Mouse (Mus musculus): ENCODE data around the gene Csnk1g1. TPM values are rescaled to one million over a fixed set of nuclear protein-coding genes. Genes with fewer than 3 reads are reported as not detected.
A peak's percentile ranks its signal among the peaks of the same experiment; 100 is the strongest.

The Csnk1g1 gene
- polyA plus RNA-seq (2011; ENCODE audit: insufficient read depth, insufficient read length, low read depth, missing spikeins): 56.1 and 69.5 TPM in 2 replicates

GRCm38 (mm10) chr9:65908394-65909300 is at the start of gene Csnk1g1, which contains the start of gene Trip4:
Gene Csnk1g1, plus strand, starts transcription at chr9:65908924.
Gene Trip4, minus strand, starts transcription at chr9:65908794.
- Histone ChIP-seq H3K4me1 (ENCODE audit: control insufficient read depth, insufficient read depth, low read length) (no peaks in the 10 kb centered on the region), H3K27ac (ENCODE audit: insufficient read depth, low read length) (peak within 1 kb of the TSS; percentile 83), H3K9me3 (replicated peaks; ENCODE audit: control insufficient read depth, insufficient read depth, low read length, poor library complexity, severe bottlenecking) (no peaks in the 10 kb centered on the region), H3K27me3 (ENCODE audit: control insufficient read depth, insufficient read depth, low read length, poor library complexity, severe bottlenecking) (no peaks in the 10 kb centered on the region), H3K4me3 (ENCODE audit: low read depth, low read length) (peak within 1 kb of the TSS; percentile 92), H3K36me3 (ENCODE audit: control insufficient read depth, insufficient read depth, low read length, poor library complexity, severe bottlenecking) (peaks cover 3% of the 10 kb centered on the region; the same call in 1 of the 2 replicates), H3K9ac (ENCODE audit: low read depth, poor library complexity, severe bottlenecking) (peak within 1 kb of the TSS; percentile 89)
- TF ChIP-seq EP300 (IDR thresholded peaks at IDR 0.05; ENCODE audit: insufficient read depth, low read depth, low read length) (no peak), POLR2A (IDR thresholded peaks at IDR 0.05; ENCODE audit: insufficient read depth, low read length) (no peak), CTCF (IDR thresholded peaks at IDR 0.05; ENCODE audit: low read depth, low read length) (no peak)

- Histone ChIP-seq H3K4me3 (ENCODE audit: low read depth, low read length) (no peak overlapping the region), H3K27me3 (ENCODE audit: control insufficient read depth, insufficient read depth, low read length, poor library complexity, severe bottlenecking) (no peaks in the 10 kb centered on the region), H3K27ac (ENCODE audit: insufficient read depth, low read length) (no peak overlapping the region), H3K9ac (ENCODE audit: low read depth, poor library complexity, severe bottlenecking) (no peak overlapping the region), H3K4me1 (ENCODE audit: control insufficient read depth, insufficient read depth, low read length) (no peaks in the 10 kb centered on the region), H3K36me3 (ENCODE audit: control insufficient read depth, insufficient read depth, low read length, poor library complexity, severe bottlenecking) (peaks cover 6% of the 10 kb centered on the region), H3K9me3 (replicated peaks; ENCODE audit: control insufficient read depth, insufficient read depth, low read length, poor library complexity, severe bottlenecking) (no peaks in the 10 kb centered on the region)
- TF ChIP-seq CTCF (IDR thresholded peaks at IDR 0.05; ENCODE audit: low read depth, low read length) (no peak), EP300 (IDR thresholded peaks at IDR 0.05; ENCODE audit: insufficient read depth, low read depth, low read length) (no peak), POLR2A (IDR thresholded peaks at IDR 0.05; ENCODE audit: insufficient read depth, low read length) (no peak)
These were observed 49.1 kb upstream of the Csnk1g1 start for GRCm38 (mm10) chr9:65859656-65860055.

GRCm38 (mm10) chr9:65884564-65885315 is 24.0 kb upstream of the Csnk1g1 start:
- no peaks in the 10 kb centered on the region for H3K27me3 ChIP-seq (ENCODE audit: control insufficient read depth, insufficient read depth, low read length, poor library complexity, severe bottlenecking)
- H3K9me3 ChIP-seq (replicated peaks; ENCODE audit: control insufficient read depth, insufficient read depth, low read length, poor library complexity, severe bottlenecking): no peaks in the 10 kb centered on the region
- H3K9ac ChIP-seq (ENCODE audit: low read depth, poor library complexity, severe bottlenecking): peak overlapping the region; percentile 75
- H3K4me1 ChIP-seq (ENCODE audit: control insufficient read depth, insufficient read depth, low read length): no peaks in the 10 kb centered on the region
- peaks cover 3% of the 10 kb centered on the region for H3K36me3 ChIP-seq (ENCODE audit: control insufficient read depth, insufficient read depth, low read length, poor library complexity, severe bottlenecking)
- TF ChIP-seq EP300 (IDR thresholded peaks at IDR 0.05; ENCODE audit: insufficient read depth, low read depth, low read length) (peak; percentile 71; the same call in 1 of the 2 replicates), CTCF (IDR thresholded peaks at IDR 0.05; ENCODE audit: low read depth, low read length) (no peak), POLR2A (IDR thresholded peaks at IDR 0.05; ENCODE audit: insufficient read depth, low read length) (peak; percentile 61)
- no peak overlapping the region for H3K27ac ChIP-seq (ENCODE audit: insufficient read depth, low read length)
- H3K4me3 ChIP-seq (ENCODE audit: low read depth, low read length): peak overlapping the region; percentile 96

GRCm38 (mm10) chr9:65890143-65890628 is 18.5 kb upstream of the Csnk1g1 start, which contains the start of gene Pclaf:
Gene Pclaf, plus strand, starts transcription at chr9:65890237.
- Histone ChIP-seq H3K36me3 (ENCODE audit: control insufficient read depth, insufficient read depth, low read length, poor library complexity, severe bottlenecking) (peaks cover 7% of the 10 kb centered on the region; the same call in 1 of the 2 replicates), H3K4me1 (ENCODE audit: control insufficient read depth, insufficient read depth, low read length) (no peaks in the 10 kb centered on the region), H3K27ac (ENCODE audit: insufficient read depth, low read length) (no peak within 1 kb of the TSS), H3K9me3 (replicated peaks; ENCODE audit: control insufficient read depth, insufficient read depth, low read length, poor library complexity, severe bottlenecking) (no peaks in the 10 kb centered on the region), H3K4me3 (ENCODE audit: low read depth, low read length) (peak within 1 kb of the TSS; percentile 96), H3K27me3 (ENCODE audit: control insufficient read depth, insufficient read depth, low read length, poor library complexity, severe bottlenecking) (no peaks in the 10 kb centered on the region), H3K9ac (ENCODE audit: low read depth, poor library complexity, severe bottlenecking) (peak within 1 kb of the TSS; percentile 73)
- no peak for TF ChIP-seq EP300 (IDR thresholded peaks at IDR 0.05; ENCODE audit: insufficient read depth, low read depth, low read length)
- TF ChIP-seq POLR2A (IDR thresholded peaks at IDR 0.05; ENCODE audit: insufficient read depth, low read length): no peak
- TF ChIP-seq CTCF (IDR thresholded peaks at IDR 0.05; ENCODE audit: low read depth, low read length): no peak

- Histone ChIP-seq H3K9me3 (replicated peaks; ENCODE audit: control insufficient read depth, insufficient read depth, low read length, poor library complexity, severe bottlenecking) (no peaks in the 10 kb centered on the region), H3K4me1 (ENCODE audit: control insufficient read depth, insufficient read depth, low read length) (no peaks in the 10 kb centered on the region), H3K9ac (ENCODE audit: low read depth, poor library complexity, severe bottlenecking) (peak overlapping the region; percentile 73), H3K36me3 (ENCODE audit: control insufficient read depth, insufficient read depth, low read length, poor library complexity, severe bottlenecking) (peaks cover 10% of the 10 kb centered on the region; the same call in 1 of the 2 replicates), H3K27ac (ENCODE audit: insufficient read depth, low read length) (no peak overlapping the region), H3K4me3 (ENCODE audit: low read depth, low read length) (peak overlapping the region; percentile 75), H3K27me3 (ENCODE audit: control insufficient read depth, insufficient read depth, low read length, poor library complexity, severe bottlenecking) (no peaks in the 10 kb centered on the region)
- TF ChIP-seq CTCF (IDR thresholded peaks at IDR 0.05; ENCODE audit: low read depth, low read length) (no peak), EP300 (IDR thresholded peaks at IDR 0.05; ENCODE audit: insufficient read depth, low read depth, low read length) (no peak), POLR2A (IDR thresholded peaks at IDR 0.05; ENCODE audit: insufficient read depth, low read length) (no peak)
These were observed 17.6 kb upstream of the Csnk1g1 start for GRCm38 (mm10) chr9:65891126-65891525.
